Mouse (Mus musculus): ENCODE data around the gene Klra17. TPM values are rescaled to one million over a fixed set of nuclear protein-coding genes. Genes with fewer than 3 reads are reported as not detected.
"Not testable (repeated sequence)": the region's sequence is repeated elsewhere in the genome, so short reads cannot be mapped to it uniquely, and the experiment has no call there.

Gene Klra17
- polyA plus RNA-seq (2014; fragmentation: Nextera tagmentation; extraction: Ambion mirVana): not detected in 2 replicates

DNA sequence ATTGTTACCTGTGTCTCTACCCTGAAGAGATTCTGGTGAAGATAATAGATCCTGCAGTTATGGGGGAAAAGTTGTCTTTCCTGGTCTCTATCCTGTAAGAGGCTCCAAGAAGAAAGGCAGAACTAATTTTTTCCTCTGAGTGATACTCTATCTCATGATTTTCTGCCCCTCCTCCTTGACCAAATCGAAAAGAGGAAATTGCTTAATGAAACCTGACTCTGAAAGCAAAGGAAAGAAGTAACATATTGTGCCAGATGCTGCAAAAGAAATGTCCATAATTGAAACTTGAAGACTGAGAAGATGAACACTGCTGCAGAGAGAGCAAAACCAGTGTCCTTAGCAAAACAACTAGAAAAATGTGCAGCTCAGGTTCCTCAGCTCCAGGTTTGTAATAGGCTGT lies at the start of gene Klra17:
Gene Klra17, minus strand, starts transcription at position 124 of the 400 bp plus-strand sequence.
- no peak within 1 kb of the TSS for H3K4me2 ChIP-seq (ENCODE audit: low read depth)
- DNase-seq (ENCODE audit: low spot score) (no peak), ATAC-seq (ENCODE audit: insufficient read depth, low FRiP score, low TSS enrichment) (no peak)
- H3K27me3 ChIP-seq (ENCODE audit: control insufficient read depth, insufficient read depth, low read length): no peaks in the 10 kb centered on the region
- H3K36me3 ChIP-seq (ENCODE audit: control insufficient read depth, insufficient read depth, low read length): no peaks in the 10 kb centered on the region
- no peaks in the 10 kb centered on the region for H3K4me1 ChIP-seq (ENCODE audit: control insufficient read depth, insufficient read depth, low read length)
- H3K9ac ChIP-seq (ENCODE audit: low read length): no peak within 1 kb of the TSS
- H3K9me3 ChIP-seq (ENCODE audit: control insufficient read depth, low read length): no peaks in the 10 kb centered on the region
- 72% methylated on average over 1 of the region's 1 CpGs for WGBS
- H3K27ac ChIP-seq (ENCODE audit: low read depth, low read length): no peak within 1 kb of the TSS
- H3K4me3 ChIP-seq (ENCODE audit: low read depth, low read length): no peak within 1 kb of the TSS

DNA sequence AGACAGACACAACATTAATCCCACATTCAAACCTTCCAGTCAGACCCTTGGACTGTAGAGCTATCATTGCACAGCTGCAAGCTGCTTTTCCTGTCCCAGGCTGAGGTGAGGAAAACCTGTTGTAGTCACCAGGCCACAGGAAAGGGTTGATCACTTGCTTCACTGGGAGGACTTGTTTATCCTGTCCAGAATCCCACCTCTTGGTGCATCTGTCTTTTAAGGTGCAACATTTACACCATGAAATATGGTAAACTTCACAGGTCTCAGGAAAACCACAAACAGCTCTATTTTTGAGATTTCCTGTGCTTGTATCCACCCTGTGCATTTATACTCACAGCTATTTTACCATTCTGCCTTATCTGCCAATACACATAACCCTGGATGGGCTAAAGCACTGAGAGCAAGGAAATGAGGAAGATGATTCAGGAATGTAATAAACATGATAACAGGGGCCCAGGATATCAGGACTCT lies 41.0 kb upstream of the Klra17 start, which contains the start of gene Klra5:
Gene Klra5, minus strand, starts transcription at position 175 of the 471 bp plus-strand sequence.
- not testable (repeated sequence) for H3K27ac ChIP-seq (ENCODE audit: low read depth, low read length); H3K4me1 ChIP-seq (ENCODE audit: control insufficient read depth, insufficient read depth, low read length); H3K9ac ChIP-seq (ENCODE audit: low read length); H3K9me3 ChIP-seq (ENCODE audit: control insufficient read depth, low read length); H3K4me2 ChIP-seq (ENCODE audit: low read depth); H3K27me3 ChIP-seq (ENCODE audit: control insufficient read depth, insufficient read depth, low read length); DNase-seq (ENCODE audit: low spot score); ATAC-seq (ENCODE audit: insufficient read depth, low FRiP score, low TSS enrichment); H3K4me3 ChIP-seq (ENCODE audit: low read depth, low read length); H3K36me3 ChIP-seq (ENCODE audit: control insufficient read depth, insufficient read depth, low read length)

- Histone ChIP-seq H3K27me3 (ENCODE audit: control insufficient read depth, insufficient read depth, low read length) (no peaks in the 10 kb centered on the region), H3K9ac (ENCODE audit: low read length) (no peak overlapping the region), H3K36me3 (ENCODE audit: control insufficient read depth, insufficient read depth, low read length) (no peaks in the 10 kb centered on the region), H3K9me3 (ENCODE audit: control insufficient read depth, low read length) (no peaks in the 10 kb centered on the region; the same call in 1 of the 2 replicates), H3K4me2 (ENCODE audit: low read depth) (no peak overlapping the region), H3K4me1 (ENCODE audit: control insufficient read depth, insufficient read depth, low read length) (no peaks in the 10 kb centered on the region), H3K4me3 (ENCODE audit: low read depth, low read length) (no peak overlapping the region), H3K27ac (ENCODE audit: low read depth, low read length) (no peak overlapping the region)
- WGBS: 70% methylated on average over 1 of the region's 1 CpGs
- DNase-seq (ENCODE audit: low spot score): no peak
- ATAC-seq (ENCODE audit: insufficient read depth, low FRiP score, low TSS enrichment): no peak
These were observed 40.5 kb upstream of the Klra17 start for GRCm38 (mm10) chr6:129916996-129917395.

GRCm38 (mm10) chr6:129882525-129882924 lies 6.1 kb upstream of the Klra17 start:
- Histone ChIP-seq H3K4me1 (ENCODE audit: control insufficient read depth, insufficient read depth, low read length) (no peaks in the 10 kb centered on the region), H3K4me2 (ENCODE audit: low read depth) (no peak overlapping the region), H3K27me3 (ENCODE audit: control insufficient read depth, insufficient read depth, low read length) (no peaks in the 10 kb centered on the region), H3K9me3 (ENCODE audit: control insufficient read depth, low read length) (0 out of 2 replicates have a peak, but pooled peaks cover 3% of the 10 kb centered on the region), H3K27ac (ENCODE audit: low read depth, low read length) (no peak overlapping the region), H3K9ac (ENCODE audit: low read length) (no peak overlapping the region), H3K36me3 (ENCODE audit: control insufficient read depth, insufficient read depth, low read length) (no peaks in the 10 kb centered on the region), H3K4me3 (ENCODE audit: low read depth, low read length) (no peak overlapping the region)
- ATAC-seq (ENCODE audit: insufficient read depth, low FRiP score, low TSS enrichment): no peak
- WGBS: 90% methylated on average over 2 of the region's 2 CpGs
- DNase-seq (ENCODE audit: low spot score): no peak

- not testable (repeated sequence) for H3K27ac ChIP-seq (ENCODE audit: low read depth, low read length); DNase-seq (ENCODE audit: low spot score); H3K9ac ChIP-seq (ENCODE audit: low read length); H3K27me3 ChIP-seq (ENCODE audit: control insufficient read depth, insufficient read depth, low read length); H3K4me1 ChIP-seq (ENCODE audit: control insufficient read depth, insufficient read depth, low read length); H3K4me3 ChIP-seq (ENCODE audit: low read depth, low read length); H3K36me3 ChIP-seq (ENCODE audit: control insufficient read depth, insufficient read depth, low read length); H3K4me2 ChIP-seq (ENCODE audit: low read depth); H3K9me3 ChIP-seq (ENCODE audit: control insufficient read depth, low read length); ATAC-seq (ENCODE audit: insufficient read depth, low FRiP score, low TSS enrichment)
- no CpG with 5 or more reads among the region's 3 CpGs for WGBS
These were observed 14.1 kb downstream of the Klra17 start, which contains the start of gene Gm17631 for GRCm38 (mm10) chr6:129862349-129862748. Gene Gm17631 (plus strand): TSS chr6:129862649.

DNA sequence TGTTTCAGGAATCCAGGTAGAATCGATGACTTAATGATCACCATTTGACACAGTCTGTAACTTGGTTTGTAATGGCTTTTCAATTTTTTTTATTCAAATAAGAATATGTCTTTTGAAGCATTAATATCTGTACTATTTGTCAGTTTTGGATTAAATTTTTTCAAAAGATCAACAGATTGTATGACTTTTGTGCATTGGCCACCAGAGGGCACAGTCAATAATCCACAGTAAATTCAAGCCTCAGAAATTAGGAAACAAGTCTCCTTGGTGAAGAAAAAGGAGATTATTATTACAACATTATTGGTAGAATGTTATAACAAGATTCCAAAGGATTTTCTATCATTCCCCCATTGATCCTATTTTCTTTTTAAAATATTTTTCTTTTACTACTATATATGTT lies 50.9 kb downstream of the Klra17 start:
- Histone ChIP-seq H3K27ac (ENCODE audit: low read depth, low read length) (no peak overlapping the region), H3K36me3 (ENCODE audit: control insufficient read depth, insufficient read depth, low read length) (no peaks in the 10 kb centered on the region), H3K4me1 (ENCODE audit: control insufficient read depth, insufficient read depth, low read length) (no peaks in the 10 kb centered on the region), H3K9me3 (ENCODE audit: control insufficient read depth, low read length) (no peaks in the 10 kb centered on the region), H3K4me2 (ENCODE audit: low read depth) (no peak overlapping the region), H3K9ac (ENCODE audit: low read length) (no peak overlapping the region), H3K27me3 (ENCODE audit: control insufficient read depth, insufficient read depth, low read length) (no peaks in the 10 kb centered on the region), H3K4me3 (ENCODE audit: low read depth, low read length) (no peak overlapping the region)
- 83% methylated on average over 1 of the region's 1 CpGs for WGBS
- ATAC-seq (ENCODE audit: insufficient read depth, low FRiP score, low TSS enrichment): no peak
- no peak for DNase-seq (ENCODE audit: low spot score)

GRCm38 (mm10) chr6:129824004-129824403 lies 52.5 kb downstream of the Klra17 start:
- no peaks in the 10 kb centered on the region for H3K9me3 ChIP-seq (ENCODE audit: control insufficient read depth, low read length)
- no peak overlapping the region for H3K4me2 ChIP-seq (ENCODE audit: low read depth)
- no peak overlapping the region for H3K4me3 ChIP-seq (ENCODE audit: low read depth, low read length)
- ATAC-seq (ENCODE audit: insufficient read depth, low FRiP score, low TSS enrichment) (no peak), DNase-seq (ENCODE audit: low spot score) (no peak)
- 90% methylated on average over 1 of the region's 1 CpGs for WGBS
- no peak overlapping the region for H3K27ac ChIP-seq (ENCODE audit: low read depth, low read length)
- H3K27me3 ChIP-seq (ENCODE audit: control insufficient read depth, insufficient read depth, low read length): no peaks in the 10 kb centered on the region
- no peaks in the 10 kb centered on the region for H3K4me1 ChIP-seq (ENCODE audit: control insufficient read depth, insufficient read depth, low read length)
- no peaks in the 10 kb centered on the region for H3K36me3 ChIP-seq (ENCODE audit: control insufficient read depth, insufficient read depth, low read length)
- H3K9ac ChIP-seq (ENCODE audit: low read length): no peak overlapping the region

- Histone ChIP-seq H3K27ac (ENCODE audit: low read depth, low read length) (no peak overlapping the region), H3K9me3 (ENCODE audit: control insufficient read depth, low read length) (no peaks in the 10 kb centered on the region; the same call in 1 of the 2 replicates), H3K4me1 (ENCODE audit: control insufficient read depth, insufficient read depth, low read length) (no peaks in the 10 kb centered on the region), H3K4me3 (ENCODE audit: low read depth, low read length) (no peak overlapping the region), H3K36me3 (ENCODE audit: control insufficient read depth, insufficient read depth, low read length) (no peaks in the 10 kb centered on the region), H3K4me2 (ENCODE audit: low read depth) (no peak overlapping the region), H3K27me3 (ENCODE audit: control insufficient read depth, insufficient read depth, low read length) (no peaks in the 10 kb centered on the region), H3K9ac (ENCODE audit: low read length) (no peak overlapping the region)
- no peak for ATAC-seq (ENCODE audit: insufficient read depth, low FRiP score, low TSS enrichment)
- 67% methylated on average over 3 of the region's 3 CpGs for WGBS
- no peak for DNase-seq (ENCODE audit: low spot score)
These were observed 58.7 kb downstream of the Klra17 start for GRCm38 (mm10) chr6:129817731-129818130.

- WGBS: 91% methylated on average over 3 of the region's 3 CpGs
- H3K4me2 ChIP-seq (ENCODE audit: low read depth); DNase-seq (ENCODE audit: low spot score); H3K27me3 ChIP-seq (ENCODE audit: control insufficient read depth, insufficient read depth, low read length); H3K36me3 ChIP-seq (ENCODE audit: control insufficient read depth, insufficient read depth, low read length); H3K9ac ChIP-seq (ENCODE audit: low read length); ATAC-seq (ENCODE audit: insufficient read depth, low FRiP score, low TSS enrichment); H3K9me3 ChIP-seq (ENCODE audit: control insufficient read depth, low read length); H3K4me1 ChIP-seq (ENCODE audit: control insufficient read depth, insufficient read depth, low read length); H3K4me3 ChIP-seq (ENCODE audit: low read depth, low read length); H3K27ac ChIP-seq (ENCODE audit: low read depth, low read length): not testable (repeated sequence)
These were observed 92.3 kb downstream of the Klra17 start, which contains the start of gene Gm156 for GRCm38 (mm10) chr6:129784170-129784569. Gene Gm156 (minus strand): TSS chr6:129784270.
